ENCODE assay signal across 8 mouse cellular contexts in the genomic region with DNA sequence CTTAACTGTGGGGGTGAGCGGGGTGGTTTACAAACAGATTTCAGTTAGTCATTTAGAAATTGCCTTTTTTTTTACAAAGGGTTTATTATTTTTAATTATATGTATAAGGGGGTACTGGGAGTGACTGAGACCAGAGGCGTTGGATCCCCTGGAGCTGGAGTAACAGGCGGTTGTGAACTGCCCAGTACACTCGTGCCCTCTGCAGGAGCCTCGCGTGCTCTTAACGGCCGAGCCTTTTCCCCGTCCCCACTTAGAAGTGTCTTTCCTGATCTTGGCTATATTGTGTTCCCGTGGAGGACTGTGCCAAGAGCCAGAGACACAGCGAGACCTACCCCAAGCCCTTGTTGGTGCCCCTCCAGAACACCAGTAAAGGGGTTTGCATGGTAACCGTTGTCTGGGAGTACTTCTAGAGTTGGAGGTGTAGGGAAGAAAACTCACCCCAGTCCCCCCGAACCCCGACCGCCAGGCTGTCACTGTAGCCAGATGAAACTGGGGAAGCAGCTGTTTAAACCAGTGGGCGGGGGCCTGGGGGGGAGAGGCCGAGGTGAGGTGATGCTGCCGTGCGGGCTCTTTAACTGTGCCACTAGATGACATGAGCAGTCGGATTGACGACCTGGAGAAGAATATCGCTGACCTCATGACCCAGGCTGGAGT. TPM values are rescaled to one million over a fixed set of nuclear protein-coding genes. Genes with fewer than 3 reads are reported as not detected.
DNase-seq lines count a peak whose midpoint lies in the region; ATAC-seq and TF ChIP-seq lines count a peak whose summit lies in the region.

No protein-coding gene starts in this region.

- intact Hi-C loops in heart, adult 2 months (cut with DNase I) = loop anchor here (5.0 to 10.0 kb wide), 2 partner anchors 47 to 1540 kb away; a partner anchor contains a TSS
- intact Hi-C loops in heart, postnatal 25 days (cut with DNase I) = no loop called here

- no peaks in the 10 kb centered on the region for H3K36me3 ChIP-seq in heart, adult 2 months (ENCODE audit: control insufficient read depth, insufficient read depth, low read length)
- H3K36me3 ChIP-seq in C2C12 (ENCODE audit: control insufficient read depth, insufficient read depth) = peaks cover 36% of the 10 kb centered on the region
- peaks cover 46% of the 10 kb centered on the region for H3K36me3 ChIP-seq in embryonic facial prominence, embryonic 10.5 days (replicated peaks)
- peaks cover 36% of the 10 kb centered on the region for H3K36me3 ChIP-seq in intestine, embryonic 14.5 days (ENCODE audit: control insufficient read depth, insufficient read depth, low read length)
- peaks cover 22% of the 10 kb centered on the region for H3K36me3 ChIP-seq in midbrain, embryonic 15.5 days (replicated peaks)

- H3ac ChIP-seq in C2C12 (ENCODE audit: control insufficient read depth, insufficient read length, low read depth) = peak overlapping the region; percentile 95

- H3K9ac ChIP-seq in heart, adult 2 months (ENCODE audit: low read depth, low read length) = peak overlapping the region; percentile 96
- peak overlapping the region; percentile 87 for H3K9ac ChIP-seq in intestine, embryonic 14.5 days (ENCODE audit: low read length)
- H3K9ac ChIP-seq in midbrain, embryonic 15.5 days = peak overlapping the region; percentile 99

- no peak for TF ChIP-seq POLR2A in heart, adult 2 months (IDR thresholded peaks at IDR 0.05; ENCODE audit: insufficient read depth, low read depth, low read length)

- 43% methylated on average over 22 of the region's 22 CpGs for WGBS in heart, adult 2 months
- 57% methylated on average over 22 of the region's 22 CpGs for WGBS in embryonic facial prominence, embryonic 10.5 days
- WGBS in intestine, embryonic 14.5 days = 54% methylated on average over 22 of the region's 22 CpGs
- WGBS in midbrain, embryonic 15.5 days = 58% methylated on average over 22 of the region's 22 CpGs

- peak overlapping the region; percentile 90 for H3K27ac ChIP-seq in heart, adult 2 months
- H3K27ac ChIP-seq in embryonic facial prominence, embryonic 10.5 days (replicated peaks) = peak overlapping the region; percentile 91; the same call in 1 of the 2 replicates
- H3K27ac ChIP-seq in intestine, embryonic 14.5 days (ENCODE audit: low read depth) = no peak overlapping the region
- no peak overlapping the region for H3K27ac ChIP-seq in midbrain, embryonic 15.5 days

- peaks cover 7% of the 10 kb centered on the region for H3K79me3 ChIP-seq in C2C12 (ENCODE audit: low read depth)

- no peak for TF ChIP-seq CTCF in heart, adult 2 months (IDR thresholded peaks at IDR 0.05)
- no peak for TF ChIP-seq CTCF in C2C12 (IDR thresholded peaks at IDR 0.05; ENCODE audit: control insufficient read depth, insufficient read depth, insufficient read length)

- H3K79me2 ChIP-seq in heart, adult 2 months (replicated peaks; ENCODE audit: control insufficient read depth, insufficient read depth, low read length) = no peaks in the 10 kb centered on the region
- H3K79me2 ChIP-seq in C2C12 (ENCODE audit: control insufficient read depth, insufficient read depth) = peaks cover 14% of the 10 kb centered on the region

- peak overlapping the region; percentile 93 for H3K4me3 ChIP-seq in heart, adult 2 months
- peak overlapping the region; percentile 95 for H3K4me3 ChIP-seq in C2C12 (ENCODE audit: insufficient read depth, poor library complexity, severe bottlenecking)
- peak overlapping the region; percentile 99 for H3K4me3 ChIP-seq in embryonic facial prominence, embryonic 10.5 days
- peak overlapping the region; percentile 100 for H3K4me3 ChIP-seq in intestine, embryonic 14.5 days (ENCODE audit: low read depth, low read length)
- H3K4me3 ChIP-seq in midbrain, embryonic 15.5 days = peak overlapping the region; percentile 92

- DNase-seq in heart, adult 2 months = no peak
- DNase-seq in heart, postnatal 25 days (ENCODE audit: low spot score) = no peak
- DNase-seq in embryonic facial prominence, embryonic 10.5 days (ENCODE audit: low spot score) = no peak
- no peak for DNase-seq in intestine, embryonic 14.5 days (ENCODE audit: low spot score)
- DNase-seq in right cerebral cortex, adult 2 months (ENCODE audit: low spot score in 2 of 2) = no peak
- DNase-seq in layer of hippocampus, postnatal 36 days = no peak

- peak overlapping the region; percentile 79 for H3K4me2 ChIP-seq in intestine, embryonic 14.5 days (ENCODE audit: low read length)
- peak overlapping the region; percentile 62 for H3K4me2 ChIP-seq in midbrain, embryonic 15.5 days

- TF ChIP-seq EP300 in heart, adult 2 months (IDR thresholded peaks at IDR 0.05; ENCODE audit: insufficient read depth, low read depth, low read length) = no peak

- H3K9me3 ChIP-seq in embryonic facial prominence, embryonic 10.5 days = peaks cover 2% of the 10 kb centered on the region; the same call in 1 of the 2 replicates
- H3K9me3 ChIP-seq in intestine, embryonic 14.5 days (ENCODE audit: control insufficient read depth, low read length) = peaks cover 5% of the 10 kb centered on the region
- H3K9me3 ChIP-seq in midbrain, embryonic 15.5 days = no peaks in the 10 kb centered on the region

- ATAC-seq in intestine, embryonic 14.5 days (replicated peaks; ENCODE audit: low FRiP score, low TSS enrichment, low read depth) = no peak
- ATAC-seq in midbrain, embryonic 15.5 days (replicated peaks) = 0 out of 2 replicates have a peak, but pooled peaks have one; percentile 22

- peaks cover 3% of the 10 kb centered on the region for H3K4me1 ChIP-seq in heart, adult 2 months (ENCODE audit: control insufficient read depth, insufficient read depth, low read length)
- H3K4me1 ChIP-seq in embryonic facial prominence, embryonic 10.5 days = peaks cover 8% of the 10 kb centered on the region
- H3K4me1 ChIP-seq in intestine, embryonic 14.5 days (replicated peaks; ENCODE audit: control insufficient read depth, insufficient read depth, low read length) = peaks cover 4% of the 10 kb centered on the region; the same call in 1 of the 2 replicates
- H3K4me1 ChIP-seq in midbrain, embryonic 15.5 days = peaks cover 8% of the 10 kb centered on the region

- no peaks in the 10 kb centered on the region for H3K27me3 ChIP-seq in heart, adult 2 months (ENCODE audit: control insufficient read depth, insufficient read depth, low read length)
- H3K27me3 ChIP-seq in C2C12 (ENCODE audit: control insufficient read depth, insufficient read depth, insufficient read length) = no peaks in the 10 kb centered on the region
- H3K27me3 ChIP-seq in embryonic facial prominence, embryonic 10.5 days (replicated peaks; ENCODE audit: low read depth, poor library complexity, severe bottlenecking) = peaks cover 4% of the 10 kb centered on the region; the same call in 1 of the 2 replicates
- no peaks in the 10 kb centered on the region for H3K27me3 ChIP-seq in intestine, embryonic 14.5 days (replicated peaks; ENCODE audit: control insufficient read depth, insufficient read depth, low read length)
- no peaks in the 10 kb centered on the region for H3K27me3 ChIP-seq in midbrain, embryonic 15.5 days (replicated peaks)

TF ChIP-seq in C2C12, 6 proteins besides CTCF, POLR2A, EP300 and RAD21:
- no peak for TF ChIP-seq MYOG (IDR thresholded peaks at IDR 0.05; ENCODE audit: control insufficient read depth, extremely low read depth, insufficient read length)
- TF ChIP-seq USF1 (IDR thresholded peaks at IDR 0.05; ENCODE audit: low read depth) = no peak
- TF ChIP-seq FOSL1 (IDR thresholded peaks at IDR 0.05; ENCODE audit: insufficient read depth, low read length, poor library complexity, severe bottlenecking) = no peak
- TF ChIP-seq CEBPB (IDR thresholded peaks at IDR 0.05; ENCODE audit: low read depth) = no peak
- TF ChIP-seq MAX (IDR thresholded peaks at IDR 0.05) = no peak
- TF ChIP-seq MYOD1 (IDR thresholded peaks at IDR 0.05; ENCODE audit: control insufficient read depth, insufficient read length, low read depth) = no peak

RNA-seq across cellular contexts. Expression of a gene that starts 0.9 kb away (rescaled TPM):
- 100 to 1,000 TPM; 148 to 159 TPM for total RNA-seq in heart, adult 2 months (2021)
- polyA plus RNA-seq in heart, adult 2 months (2012; rRNA removed) = 132 and 216 TPM in 2 replicates
- total RNA-seq in heart, postnatal 25 days (2021) = 100 to 1,000 TPM; 148 to 161 TPM
- polyA plus RNA-seq in C2C12 (2012; fragmentation: generic; extraction: Trizol) = 135 TPM
- 238 and 249 TPM in 2 replicates for polyA plus RNA-seq in embryonic facial prominence, embryonic 10.5 days (2016; fragmentation: Nextera tagmentation; extraction: Ambion mirVana)
- 303 and 323 TPM in 2 replicates for polyA plus RNA-seq in intestine, embryonic 14.5 days (2014; fragmentation: Nextera tagmentation; extraction: Ambion mirVana)
- 773 and 776 TPM in 2 replicates for polyA plus RNA-seq in midbrain, embryonic 15.5 days (2015; fragmentation: Nextera tagmentation; extraction: Ambion mirVana)
- 100 to 1,000 TPM; 346 to 354 TPM for total RNA-seq in layer of hippocampus, postnatal 36 days (2021)

RNA-seq across cellular contexts. Expression of a gene that starts 49.5 kb away (rescaled TPM):
- total RNA-seq in heart, adult 2 months (2021) = 100 to 1,000 TPM; 110 to 118 TPM
- polyA plus RNA-seq in heart, adult 2 months (2012; rRNA removed) = 83.8 and 99.1 TPM in 2 replicates
- total RNA-seq in heart, postnatal 25 days (2021) = 100 to 1,000 TPM; 109 to 111 TPM
- polyA plus RNA-seq in C2C12 (2012; fragmentation: generic; extraction: Trizol) = 7.5 TPM
- 7.3 and 7.6 TPM in 2 replicates for polyA plus RNA-seq in embryonic facial prominence, embryonic 10.5 days (2016; fragmentation: Nextera tagmentation; extraction: Ambion mirVana)
- 16.8 and 17.9 TPM in 2 replicates for polyA plus RNA-seq in intestine, embryonic 14.5 days (2014; fragmentation: Nextera tagmentation; extraction: Ambion mirVana)
- polyA plus RNA-seq in midbrain, embryonic 15.5 days (2015; fragmentation: Nextera tagmentation; extraction: Ambion mirVana) = 16.2 and 17.8 TPM in 2 replicates
- 10 to 100 TPM; 26.5 to 28.6 TPM for total RNA-seq in layer of hippocampus, postnatal 36 days (2021)

Comparison
In these comparisons a context has a peak if more than half of its experiments do, and no peak if none do; other contexts are left out.
1. H3K27ac ChIP-seq: peak in heart, adult 2 months (single experiment) and embryonic facial prominence, embryonic 10.5 days (single experiment); none in intestine, embryonic 14.5 days (single experiment) and midbrain, embryonic 15.5 days (single experiment).
2. Peak in every context shown above with its lines, with median percentiles within 50 percentile points of each other: H3K4me3 ChIP-seq and H3K9ac ChIP-seq.